Mouse (Mus musculus): ENCODE results near the gene Tmem270. TPM values are rescaled to one million over a fixed set of nuclear protein-coding genes. Genes with fewer than 3 reads are reported as not detected.

Tmem270 gene
- polyA plus RNA-seq, 1 experiment from 2014 or later: not detected

DNA sequence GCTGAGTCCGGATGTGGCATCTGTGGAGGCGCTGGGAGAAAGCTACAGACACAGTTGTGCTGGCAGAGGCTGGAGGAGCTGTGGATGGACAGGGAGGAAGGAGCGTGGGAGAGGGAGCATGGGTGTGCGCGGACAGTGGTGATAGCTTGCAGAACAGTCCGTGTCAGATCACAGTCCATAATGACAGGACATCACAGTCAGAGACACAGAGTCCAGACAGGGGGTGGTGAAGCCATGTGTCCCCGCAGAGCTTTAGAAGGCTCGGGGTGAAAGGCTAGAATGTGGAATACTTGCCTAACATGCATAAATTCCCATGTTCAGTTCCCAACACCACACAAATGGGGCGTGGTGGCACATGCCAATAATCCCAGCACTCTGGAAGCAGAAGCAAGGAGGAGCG lies 29.7 kb downstream of the Tmem270 start:
- Histone ChIP-seq H3K9me3 (no peaks in the 10 kb centered on the region), H3K4me1 (peaks cover 8% of the 10 kb centered on the region), H3K36me3 (no peaks in the 10 kb centered on the region), H3K9ac (no peak overlapping the region), H3K27ac (0 out of 2 replicates have a peak overlapping the region, but pooled peaks have one; percentile 30), H3K4me3 (no peak overlapping the region), H3K4me2 (replicated peaks) (no peak overlapping the region), H3K27me3 (0 out of 2 replicates have a peak, but pooled peaks cover 3% of the 10 kb centered on the region)
- ATAC-seq (ENCODE audit: insufficient number of reproducible peaks, insufficient read depth, low FRiP score, low TSS enrichment): no peak
- WGBS: 74% methylated on average over 10 of the region's 10 CpGs

DNA sequence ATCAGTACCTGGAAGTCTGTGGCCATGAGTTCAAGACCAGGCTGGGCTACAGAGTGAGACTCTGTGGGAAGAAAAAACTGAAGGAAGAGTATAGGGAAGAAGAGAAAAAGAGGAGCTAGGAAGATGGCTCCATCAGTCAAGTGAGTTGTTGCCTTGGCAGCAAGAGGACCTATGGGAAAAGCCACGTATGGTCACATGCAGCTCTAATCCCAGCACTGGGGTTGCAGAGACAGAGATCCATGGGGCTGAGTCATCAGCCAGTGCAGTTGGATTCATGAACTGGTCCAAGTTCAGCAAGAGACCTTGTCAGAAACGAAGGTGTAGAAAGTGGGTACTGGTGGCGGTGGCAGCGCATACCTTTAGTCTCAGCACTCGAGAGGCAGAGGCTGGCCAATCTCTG lies 31.3 kb downstream of the Tmem270 start:
- Histone ChIP-seq H3K4me2 (replicated peaks) (no peak overlapping the region), H3K4me1 (peaks cover 8% of the 10 kb centered on the region), H3K27me3 (0 out of 2 replicates have a peak, but pooled peaks cover 3% of the 10 kb centered on the region), H3K4me3 (no peak overlapping the region), H3K9ac (no peak overlapping the region), H3K36me3 (no peaks in the 10 kb centered on the region), H3K27ac (no peak overlapping the region), H3K9me3 (no peaks in the 10 kb centered on the region)
- no peak for ATAC-seq (ENCODE audit: insufficient number of reproducible peaks, insufficient read depth, low FRiP score, low TSS enrichment)
- 94% methylated on average over 5 of the region's 5 CpGs for WGBS

DNA sequence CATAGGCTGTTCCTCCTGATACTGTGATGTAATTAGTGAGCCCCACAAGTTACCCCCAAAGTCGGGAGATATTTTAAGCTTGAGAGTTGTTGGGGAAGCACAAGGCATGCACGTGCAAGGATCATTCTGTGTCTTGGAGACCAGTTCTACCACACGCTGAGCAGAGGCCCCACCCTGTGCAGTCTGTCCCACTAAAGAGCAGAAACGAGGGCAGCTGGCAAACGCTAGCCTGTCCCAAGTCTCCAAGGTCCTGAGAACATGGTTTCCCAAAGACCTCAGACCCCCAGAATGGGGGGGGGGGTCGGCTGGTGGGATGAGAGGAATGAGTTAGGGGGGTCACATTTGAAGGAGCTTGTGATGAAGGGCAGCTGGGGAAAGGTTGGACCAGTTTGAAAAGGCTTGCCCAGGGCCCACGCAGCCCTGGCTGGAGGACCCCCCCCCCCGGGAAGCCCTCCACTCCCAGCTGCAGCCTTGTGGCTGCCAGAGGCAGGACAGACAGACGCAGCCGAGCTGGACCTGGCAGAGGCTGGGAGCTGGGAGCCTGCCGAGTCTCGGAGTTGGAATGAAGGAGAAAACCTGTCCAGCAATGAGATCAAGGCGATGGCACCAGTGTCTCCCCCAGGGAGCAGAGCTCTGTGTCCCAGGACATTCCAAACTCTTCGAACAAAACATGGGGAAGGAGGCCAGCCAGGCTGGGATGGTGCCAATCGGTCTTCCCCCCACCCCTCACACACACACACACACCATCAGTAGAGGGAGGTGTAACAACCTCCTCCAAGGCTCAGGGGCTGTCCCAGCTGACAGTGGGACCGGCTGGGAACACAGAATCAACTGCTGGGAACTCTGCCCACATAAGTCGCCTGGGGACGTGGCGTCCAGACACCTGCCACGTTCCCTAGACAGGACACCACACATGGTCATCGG lies 32.3 kb downstream of the Tmem270 start:
- Histone ChIP-seq H3K4me3 (no peak overlapping the region), H3K4me1 (peaks cover 8% of the 10 kb centered on the region), H3K36me3 (no peaks in the 10 kb centered on the region), H3K4me2 (replicated peaks) (no peak overlapping the region), H3K9ac (no peak overlapping the region), H3K9me3 (no peaks in the 10 kb centered on the region), H3K27ac (no peak overlapping the region), H3K27me3 (0 out of 2 replicates have a peak, but pooled peaks cover 3% of the 10 kb centered on the region)
- WGBS: 73% methylated on average over 21 of the region's 21 CpGs
- no peak for ATAC-seq (ENCODE audit: insufficient number of reproducible peaks, insufficient read depth, low FRiP score, low TSS enrichment)

DNA sequence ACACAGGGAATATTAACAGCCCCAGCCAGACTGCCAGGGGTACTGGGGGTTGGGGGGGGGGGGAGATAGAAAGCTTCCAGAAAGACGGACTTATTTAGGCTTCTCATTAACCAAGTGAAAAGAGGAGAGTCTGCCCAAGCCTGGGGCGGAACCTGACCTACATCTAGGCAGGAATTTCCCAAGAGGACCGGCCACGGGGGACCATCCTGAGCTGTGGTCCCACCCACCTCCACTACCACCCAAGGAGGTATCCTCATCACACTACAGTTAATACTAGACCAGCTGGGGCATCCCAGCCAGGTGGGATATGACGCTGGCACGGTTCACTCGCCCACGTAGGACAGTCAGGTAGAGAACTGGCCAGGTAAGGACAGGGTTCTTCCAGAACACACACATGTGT lies 33.5 kb downstream of the Tmem270 start:
- Histone ChIP-seq H3K27me3 (0 out of 2 replicates have a peak, but pooled peaks cover 3% of the 10 kb centered on the region), H3K9me3 (no peaks in the 10 kb centered on the region), H3K36me3 (no peaks in the 10 kb centered on the region), H3K9ac (no peak overlapping the region), H3K27ac (no peak overlapping the region), H3K4me3 (no peak overlapping the region), H3K4me2 (replicated peaks) (no peak overlapping the region), H3K4me1 (peaks cover 14% of the 10 kb centered on the region)
- 82% methylated on average over 8 of the region's 8 CpGs for WGBS
- ATAC-seq (ENCODE audit: insufficient number of reproducible peaks, insufficient read depth, low FRiP score, low TSS enrichment): no peak

DNA sequence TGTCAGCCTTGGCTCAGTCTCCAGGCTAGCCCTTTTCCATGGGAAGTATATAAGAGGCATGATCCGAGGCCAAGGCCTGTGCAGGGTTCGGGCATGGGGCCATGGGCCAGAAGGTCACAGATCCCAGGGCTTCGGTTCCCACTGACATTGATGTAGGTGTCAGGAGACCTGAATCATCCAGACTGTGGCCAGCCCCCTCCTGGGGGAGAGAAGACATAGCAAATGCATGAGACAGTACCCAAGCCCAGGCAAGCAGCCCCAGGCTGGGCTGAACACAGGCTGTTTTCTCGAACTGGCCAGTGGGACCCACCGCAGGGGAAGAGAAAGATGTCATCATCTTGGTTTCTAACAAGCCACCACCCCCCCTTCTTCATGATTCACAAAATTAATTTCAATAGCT lies 33.9 kb downstream of the Tmem270 start:
- no peak overlapping the region for H3K4me2 ChIP-seq (replicated peaks)
- H3K27me3 ChIP-seq: 0 out of 2 replicates have a peak, but pooled peaks cover 3% of the 10 kb centered on the region
- no peak for ATAC-seq (ENCODE audit: insufficient number of reproducible peaks, insufficient read depth, low FRiP score, low TSS enrichment)
- no peak overlapping the region for H3K9ac ChIP-seq
- H3K36me3 ChIP-seq: no peaks in the 10 kb centered on the region
- no peak overlapping the region for H3K27ac ChIP-seq
- H3K4me3 ChIP-seq: no peak overlapping the region
- peaks cover 18% of the 10 kb centered on the region for H3K4me1 ChIP-seq
- 57% methylated on average over 5 of the region's 5 CpGs for WGBS
- H3K9me3 ChIP-seq: no peaks in the 10 kb centered on the region

DNA sequence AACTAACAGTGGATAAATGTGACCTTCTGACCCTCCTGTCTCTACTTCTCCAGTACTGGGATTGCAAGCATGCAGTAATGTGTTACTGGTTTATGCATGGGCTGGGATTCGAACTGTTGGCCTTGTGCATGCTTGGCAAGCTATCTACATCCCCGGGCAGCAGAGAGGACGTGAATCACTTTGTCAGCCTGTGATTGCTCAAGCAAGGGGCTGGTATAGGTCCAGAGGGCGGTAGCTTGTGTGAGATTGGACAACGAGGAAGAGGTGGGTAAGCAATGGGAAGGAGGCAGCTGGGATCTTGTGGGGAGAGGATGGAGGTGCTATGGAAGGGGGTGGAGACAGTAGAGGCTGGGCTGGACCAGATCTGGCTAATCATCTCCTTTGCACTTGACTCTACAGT lies 38.0 kb downstream of the Tmem270 start:
- Histone ChIP-seq H3K27me3 (no peaks in the 10 kb centered on the region), H3K4me2 (replicated peaks) (no peak overlapping the region), H3K36me3 (no peaks in the 10 kb centered on the region), H3K4me3 (no peak overlapping the region), H3K4me1 (peaks cover 19% of the 10 kb centered on the region), H3K9ac (no peak overlapping the region), H3K9me3 (no peaks in the 10 kb centered on the region), H3K27ac (peak overlapping the region; percentile 87)
- WGBS: 76% methylated on average over 5 of the region's 5 CpGs
- no peak for ATAC-seq (ENCODE audit: insufficient number of reproducible peaks, insufficient read depth, low FRiP score, low TSS enrichment)

- Histone ChIP-seq H3K9me3 (no peaks in the 10 kb centered on the region), H3K9ac (no peak overlapping the region), H3K4me3 (no peak overlapping the region), H3K4me2 (replicated peaks) (peak overlapping the region; percentile 33), H3K27ac (peak overlapping the region; percentile 87), H3K27me3 (no peaks in the 10 kb centered on the region), H3K4me1 (peaks cover 19% of the 10 kb centered on the region), H3K36me3 (no peaks in the 10 kb centered on the region)
- WGBS: 27% methylated on average over 18 of the region's 18 CpGs
- peak; percentile 68 for ATAC-seq (ENCODE audit: insufficient number of reproducible peaks, insufficient read depth, low FRiP score, low TSS enrichment)
Observed at GRCm38 (mm10) chr5:134867320-134868144, 39.0 kb downstream of the Tmem270 start.

DNA sequence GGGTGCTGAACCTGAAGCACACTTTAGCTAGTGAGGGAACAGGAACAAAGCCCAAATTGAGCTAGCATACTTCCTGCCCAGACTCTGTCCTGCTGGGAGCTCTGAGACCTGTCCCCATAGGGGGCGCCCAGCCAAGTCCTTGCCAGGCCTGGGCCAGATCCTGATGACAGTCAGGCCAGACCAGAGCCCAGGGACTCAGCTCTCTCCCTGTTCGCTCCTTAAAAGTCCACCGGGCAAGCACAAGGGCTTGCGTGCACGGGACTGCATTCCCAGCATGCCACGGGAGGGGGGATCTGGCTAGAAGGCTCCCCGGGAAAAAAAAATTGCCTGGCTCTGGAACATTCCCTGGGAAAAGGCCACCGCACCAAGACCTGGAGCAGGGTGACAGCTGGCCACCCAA lies 41.4 kb downstream of the Tmem270 start:
- ATAC-seq (ENCODE audit: insufficient number of reproducible peaks, insufficient read depth, low FRiP score, low TSS enrichment): no peak
- H3K9me3 ChIP-seq: no peaks in the 10 kb centered on the region
- peaks cover 19% of the 10 kb centered on the region for H3K4me1 ChIP-seq
- H3K9ac ChIP-seq: no peak overlapping the region
- H3K27ac ChIP-seq: peak overlapping the region; percentile 30; the same call in 1 of the 2 replicates
- H3K36me3 ChIP-seq: no peaks in the 10 kb centered on the region
- 62% methylated on average over 8 of the region's 8 CpGs for WGBS
- H3K4me3 ChIP-seq: no peak overlapping the region
- no peaks in the 10 kb centered on the region for H3K27me3 ChIP-seq
- H3K4me2 ChIP-seq (replicated peaks): no peak overlapping the region

DNA sequence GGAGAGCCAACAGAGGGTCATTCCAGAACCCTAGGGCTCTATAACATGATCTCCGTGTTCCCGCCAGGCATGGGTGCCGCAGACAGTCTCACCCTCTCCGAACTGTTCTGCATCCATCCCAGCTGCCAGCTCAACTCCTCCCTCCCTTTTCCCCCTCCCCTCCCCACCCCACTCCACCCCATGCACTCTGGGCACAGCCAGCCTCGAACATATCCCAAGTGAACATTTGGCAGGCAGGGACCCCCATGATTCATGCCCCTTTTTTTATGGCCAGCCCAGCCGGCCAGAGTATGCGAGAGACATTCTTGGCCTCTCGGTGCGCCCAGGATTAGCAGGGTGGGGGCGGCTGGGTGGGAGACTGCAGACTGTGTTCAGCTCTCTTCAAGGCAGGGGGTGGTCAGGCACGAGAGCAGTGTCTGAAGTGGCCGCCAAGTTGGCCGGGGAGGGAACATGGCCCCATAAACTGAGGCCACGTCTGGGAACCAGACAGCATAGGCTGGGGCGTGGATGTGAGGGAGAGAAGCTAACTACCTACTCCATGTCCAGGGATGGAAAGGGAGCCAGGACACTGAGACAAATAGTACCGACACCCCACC lies 44.5 kb downstream of the Tmem270 start:
- 81% methylated on average over 16 of the region's 16 CpGs for WGBS
- H3K4me3 ChIP-seq: no peak overlapping the region
- no peaks in the 10 kb centered on the region for H3K9me3 ChIP-seq
- H3K27ac ChIP-seq: no peak overlapping the region
- no peak overlapping the region for H3K9ac ChIP-seq
- H3K27me3 ChIP-seq: no peaks in the 10 kb centered on the region
- no peaks in the 10 kb centered on the region for H3K36me3 ChIP-seq
- peaks cover 10% of the 10 kb centered on the region; the same call in 1 of the 2 replicates for H3K4me1 ChIP-seq
- ATAC-seq (ENCODE audit: insufficient number of reproducible peaks, insufficient read depth, low FRiP score, low TSS enrichment): no peak
- no peak overlapping the region for H3K4me2 ChIP-seq (replicated peaks)

GRCm38 (mm10) chr5:134859193-134859592 lies 47.3 kb downstream of the Tmem270 start:
- Histone ChIP-seq H3K9ac (no peak overlapping the region), H3K9me3 (no peaks in the 10 kb centered on the region), H3K36me3 (no peaks in the 10 kb centered on the region), H3K27me3 (no peaks in the 10 kb centered on the region), H3K4me2 (replicated peaks) (no peak overlapping the region), H3K4me3 (no peak overlapping the region), H3K27ac (0 out of 2 replicates have a peak overlapping the region, but pooled peaks have one; percentile 32), H3K4me1 (0 out of 2 replicates have a peak, but pooled peaks cover 5% of the 10 kb centered on the region)
- WGBS: 83% methylated on average over 5 of the region's 5 CpGs
- no peak for ATAC-seq (ENCODE audit: insufficient number of reproducible peaks, insufficient read depth, low FRiP score, low TSS enrichment)

GRCm38 (mm10) chr5:134858378-134858777 lies 48.2 kb downstream of the Tmem270 start:
- H3K27ac ChIP-seq: peak overlapping the region; percentile 32
- peak; percentile 53; the same call in 1 of the 2 replicates for ATAC-seq (ENCODE audit: insufficient number of reproducible peaks, insufficient read depth, low FRiP score, low TSS enrichment)

More at GRCm38 (mm10) chr5:134858378-134858777, 48.2 kb downstream of the Tmem270 start:
- H3K9me3 ChIP-seq: no peaks in the 10 kb centered on the region
- no peak overlapping the region for H3K9ac ChIP-seq
- no peak overlapping the region for H3K4me3 ChIP-seq
- no peaks in the 10 kb centered on the region for H3K36me3 ChIP-seq
- WGBS: 32% methylated on average over 10 of the region's 10 CpGs
- no peaks in the 10 kb centered on the region for H3K27me3 ChIP-seq
- 0 out of 2 replicates have a peak, but pooled peaks cover 5% of the 10 kb centered on the region for H3K4me1 ChIP-seq
- no peak overlapping the region for H3K4me2 ChIP-seq (replicated peaks)

Measured in embryonic facial prominence, embryonic 12.5 days (tissue).